Mouse (Mus musculus): ENCODE measurements around the gene Arl13a.
"Not testable (repeated sequence)": the region's sequence is repeated elsewhere in the genome, so short reads cannot be mapped to it uniquely, and the experiment has no call there.

Arl13a gene

GRCm38 (mm10) chrX:134187201-134187600 lies at the start of gene Arl13a:
Gene Arl13a, plus strand, starts transcription at chrX:134187501.
- not testable (repeated sequence) for H3K27me3 ChIP-seq (ENCODE audit: control insufficient read depth, insufficient read depth, low read length, poor library complexity, severe bottlenecking); DNase-seq (ENCODE audit: low read depth, low spot score); H3K36me3 ChIP-seq (ENCODE audit: control insufficient read depth, insufficient read depth, low read length, poor library complexity, severe bottlenecking)

GRCm38 (mm10) chrX:134140024-134140423 lies 47.3 kb upstream of the Arl13a start:
- no peaks in the 10 kb centered on the region for H3K27me3 ChIP-seq (ENCODE audit: control insufficient read depth, insufficient read depth, low read length, poor library complexity, severe bottlenecking)
- no peak for DNase-seq (ENCODE audit: low read depth, low spot score)

GRCm38 (mm10) chrX:134141551-134141950 lies 45.8 kb upstream of the Arl13a start:
- H3K36me3 ChIP-seq (ENCODE audit: control insufficient read depth, insufficient read depth, low read length, poor library complexity, severe bottlenecking) = no peaks in the 10 kb centered on the region
- DNase-seq (ENCODE audit: low read depth, low spot score) = no peak
- no peaks in the 10 kb centered on the region for H3K27me3 ChIP-seq (ENCODE audit: control insufficient read depth, insufficient read depth, low read length, poor library complexity, severe bottlenecking)

More at GRCm38 (mm10) chrX:134140024-134140423, 47.3 kb upstream of the Arl13a start:
- no peaks in the 10 kb centered on the region for H3K36me3 ChIP-seq (ENCODE audit: control insufficient read depth, insufficient read depth, low read length, poor library complexity, severe bottlenecking)

- no peaks in the 10 kb centered on the region for H3K27me3 ChIP-seq (ENCODE audit: control insufficient read depth, insufficient read depth, low read length, poor library complexity, severe bottlenecking)
- no peak for DNase-seq (ENCODE audit: low read depth, low spot score)
These were observed 45.3 kb upstream of the Arl13a start for GRCm38 (mm10) chrX:134141986-134142385.

GRCm38 (mm10) chrX:134158151-134158550 lies 29.1 kb upstream of the Arl13a start:
- Histone ChIP-seq H3K27me3 (ENCODE audit: control insufficient read depth, insufficient read depth, low read length, poor library complexity, severe bottlenecking) (no peaks in the 10 kb centered on the region), H3K36me3 (ENCODE audit: control insufficient read depth, insufficient read depth, low read length, poor library complexity, severe bottlenecking) (0 out of 2 replicates have a peak, but pooled peaks cover 2% of the 10 kb centered on the region)
- DNase-seq (ENCODE audit: low read depth, low spot score) = peak; percentile 15

More at GRCm38 (mm10) chrX:134141986-134142385, 45.3 kb upstream of the Arl13a start:
- no peaks in the 10 kb centered on the region for H3K36me3 ChIP-seq (ENCODE audit: control insufficient read depth, insufficient read depth, low read length, poor library complexity, severe bottlenecking)

DNA sequence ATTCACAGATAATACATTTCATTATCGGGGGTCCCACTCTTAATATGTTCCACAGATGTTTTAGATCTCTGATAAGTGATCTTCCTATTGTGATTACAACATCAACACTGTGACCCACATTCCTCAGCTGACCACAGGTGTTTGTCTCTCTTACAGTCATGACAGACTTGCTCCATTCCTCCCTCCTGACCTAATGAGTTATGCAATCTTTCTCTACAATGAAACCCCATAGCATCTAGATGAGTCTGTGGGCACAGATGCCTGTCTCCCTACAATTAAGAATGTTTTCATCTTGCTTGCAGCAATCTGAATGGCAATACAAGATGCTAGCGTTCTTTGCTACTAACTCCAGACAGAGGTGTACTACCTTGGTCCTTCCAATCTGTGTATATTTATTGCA lies 26.9 kb upstream of the Arl13a start:
- H3K36me3 ChIP-seq (ENCODE audit: control insufficient read depth, insufficient read depth, low read length, poor library complexity, severe bottlenecking) = 0 out of 2 replicates have a peak, but pooled peaks cover 2% of the 10 kb centered on the region
- H3K27me3 ChIP-seq (ENCODE audit: control insufficient read depth, insufficient read depth, low read length, poor library complexity, severe bottlenecking) = no peaks in the 10 kb centered on the region
- no peak for DNase-seq (ENCODE audit: low read depth, low spot score)

GRCm38 (mm10) chrX:134162043-134162720 lies 25.1 kb upstream of the Arl13a start, which contains the start of gene Xkrx:
Gene Xkrx, minus strand, starts transcription at chrX:134162076.
- no peaks in the 10 kb centered on the region for H3K36me3 ChIP-seq (ENCODE audit: control insufficient read depth, insufficient read depth, low read length, poor library complexity, severe bottlenecking)
- no peaks in the 10 kb centered on the region for H3K27me3 ChIP-seq (ENCODE audit: control insufficient read depth, insufficient read depth, low read length, poor library complexity, severe bottlenecking)
- peak; percentile 44 for DNase-seq (ENCODE audit: low read depth, low spot score)

- peak; percentile 31 for DNase-seq (ENCODE audit: low read depth, low spot score)
- no peaks in the 10 kb centered on the region for H3K36me3 ChIP-seq (ENCODE audit: control insufficient read depth, insufficient read depth, low read length, poor library complexity, severe bottlenecking)
These were observed 24.5 kb upstream of the Arl13a start for GRCm38 (mm10) chrX:134162826-134163225.

GRCm38 (mm10) chrX:134163484-134163883 lies 23.8 kb upstream of the Arl13a start:
- Histone ChIP-seq H3K36me3 (ENCODE audit: control insufficient read depth, insufficient read depth, low read length, poor library complexity, severe bottlenecking) (no peaks in the 10 kb centered on the region), H3K27me3 (ENCODE audit: control insufficient read depth, insufficient read depth, low read length, poor library complexity, severe bottlenecking) (no peaks in the 10 kb centered on the region)
- peak; percentile 58 for DNase-seq (ENCODE audit: low read depth, low spot score)

More at GRCm38 (mm10) chrX:134162826-134163225, 24.5 kb upstream of the Arl13a start:
- H3K27me3 ChIP-seq (ENCODE audit: control insufficient read depth, insufficient read depth, low read length, poor library complexity, severe bottlenecking) = no peaks in the 10 kb centered on the region

GRCm38 (mm10) chrX:134170584-134170983 lies 16.7 kb upstream of the Arl13a start:
- DNase-seq (ENCODE audit: low read depth, low spot score) = peak; percentile 40
- Histone ChIP-seq H3K27me3 (ENCODE audit: control insufficient read depth, insufficient read depth, low read length, poor library complexity, severe bottlenecking) (no peaks in the 10 kb centered on the region), H3K36me3 (ENCODE audit: control insufficient read depth, insufficient read depth, low read length, poor library complexity, severe bottlenecking) (no peaks in the 10 kb centered on the region)

DNA sequence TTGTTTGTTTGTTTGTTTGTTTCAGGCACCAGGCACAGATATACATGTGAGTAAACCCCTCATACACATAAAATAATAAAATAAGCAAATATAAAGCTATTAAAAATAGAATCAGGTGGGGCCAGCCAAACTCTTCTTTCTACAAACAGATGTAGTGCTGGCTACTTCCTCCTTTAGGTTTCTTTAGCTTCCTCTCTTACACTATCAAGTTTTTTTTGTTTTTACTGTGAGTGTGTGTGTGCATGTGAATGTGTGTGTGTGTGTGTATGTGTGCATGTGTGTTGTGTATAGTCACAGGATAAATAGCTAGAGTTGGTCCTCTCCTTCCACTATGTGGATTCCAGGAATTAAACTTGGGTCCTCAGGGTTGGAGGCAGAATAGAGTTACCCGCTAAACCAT lies 12.6 kb upstream of the Arl13a start:
- H3K27me3 ChIP-seq (ENCODE audit: control insufficient read depth, insufficient read depth, low read length, poor library complexity, severe bottlenecking) = no peaks in the 10 kb centered on the region
- peak; percentile 37 for DNase-seq (ENCODE audit: low read depth, low spot score)
- no peaks in the 10 kb centered on the region for H3K36me3 ChIP-seq (ENCODE audit: control insufficient read depth, insufficient read depth, low read length, poor library complexity, severe bottlenecking)

DNA sequence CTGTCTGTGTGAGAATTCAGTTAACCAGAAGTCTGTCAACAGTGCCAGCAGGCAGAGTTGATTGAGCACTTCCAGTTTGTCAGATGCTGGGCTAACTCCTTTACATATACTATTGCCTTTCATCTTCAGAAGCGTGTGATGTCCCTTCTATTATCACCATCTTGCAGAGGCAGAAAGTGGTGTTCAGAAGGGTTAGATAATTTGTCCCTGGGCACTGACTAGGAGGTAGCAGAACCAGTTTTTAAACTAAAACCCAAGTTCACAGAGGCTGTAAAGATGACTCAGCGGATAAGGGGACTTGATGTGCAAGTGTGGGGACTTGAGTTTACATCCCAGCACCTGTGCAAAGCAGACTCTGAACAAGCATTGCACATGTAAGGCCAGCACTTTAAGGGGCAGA lies 21.2 kb downstream of the Arl13a start:
- no peaks in the 10 kb centered on the region for H3K36me3 ChIP-seq (ENCODE audit: control insufficient read depth, insufficient read depth, low read length, poor library complexity, severe bottlenecking)
- DNase-seq (ENCODE audit: low read depth, low spot score) = no peak

GRCm38 (mm10) chrX:134211151-134211642 lies 23.9 kb downstream of the Arl13a start:
- no peak for DNase-seq (ENCODE audit: low read depth, low spot score)
- H3K36me3 ChIP-seq (ENCODE audit: control insufficient read depth, insufficient read depth, low read length, poor library complexity, severe bottlenecking) = no peaks in the 10 kb centered on the region
- H3K27me3 ChIP-seq (ENCODE audit: control insufficient read depth, insufficient read depth, low read length, poor library complexity, severe bottlenecking) = no peaks in the 10 kb centered on the region

More for the DNA sequence above, 21.2 kb downstream of the Arl13a start:
- H3K27me3 ChIP-seq (ENCODE audit: control insufficient read depth, insufficient read depth, low read length, poor library complexity, severe bottlenecking) = no peaks in the 10 kb centered on the region

- no peaks in the 10 kb centered on the region for H3K36me3 ChIP-seq (ENCODE audit: control insufficient read depth, insufficient read depth, low read length, poor library complexity, severe bottlenecking)
- DNase-seq (ENCODE audit: low read depth, low spot score) = no peak
- no peaks in the 10 kb centered on the region for H3K27me3 ChIP-seq (ENCODE audit: control insufficient read depth, insufficient read depth, low read length, poor library complexity, severe bottlenecking)
These were observed 30.9 kb downstream of the Arl13a start for GRCm38 (mm10) chrX:134218161-134218560.

- no peaks in the 10 kb centered on the region; the same call in 1 of the 2 replicates for H3K36me3 ChIP-seq (ENCODE audit: control insufficient read depth, insufficient read depth, low read length, poor library complexity, severe bottlenecking)
- DNase-seq (ENCODE audit: low read depth, low spot score) = no peak
- no peaks in the 10 kb centered on the region for H3K27me3 ChIP-seq (ENCODE audit: control insufficient read depth, insufficient read depth, low read length, poor library complexity, severe bottlenecking)
These were observed 33.3 kb downstream of the Arl13a start for GRCm38 (mm10) chrX:134220618-134221017.

Data from splenic B cell, adult 2 months (primary cell).